Mouse (Mus musculus) thymus, adult 2 months (tissue): ENCODE measurements around the gene Eif3d. TPM values are rescaled to one million over a fixed set of nuclear protein-coding genes. Genes with fewer than 3 reads are reported as not detected.
A peak's percentile ranks its signal among the peaks of the same experiment; 100 is the strongest.

ENCODE experiments used
- DNase-seq: peaks from one replicate; pipeline ENCODE4 v3.0.0; 2021
- H3K27ac ChIP-seq: fragments of 200-500 bp; 2 replicates; pipeline ENCODE4 v1.5.1; 2012; ENCODE audit warnings: low read length, control low read depth; ENCODE audit not compliant: control insufficient read depth, insufficient read depth
- H3K27me3 ChIP-seq: fragments of 200-500 bp; 2 replicates; pipeline ENCODE4 v1.6.1; 2012; ENCODE audit warnings: mild to moderate bottlenecking, low read length, moderate library complexity, mixed read lengths; ENCODE audit not compliant: control insufficient read depth, insufficient read depth
- H3K36me3 ChIP-seq: fragments of 200-500 bp; 2 replicates; pipeline ENCODE4 v1.6.1; 2012; ENCODE audit warnings: mild to moderate bottlenecking, low read length, moderate library complexity; ENCODE audit not compliant: control insufficient read depth, insufficient read depth
- H3K4me1 ChIP-seq: fragments of 200-500 bp; replicated peaks from 2 replicates; pipeline ENCODE4 v1.6.1; 2012; ENCODE audit warnings: low read length; ENCODE audit not compliant: control insufficient read depth, insufficient read depth
- H3K4me3 ChIP-seq: fragments of 200-500 bp; 2 replicates; pipeline ENCODE4 v1.5.1; 2012; ENCODE audit warnings: mild to moderate bottlenecking, low read length, control low read depth, moderate library complexity; ENCODE audit not compliant: control insufficient read depth, insufficient read depth
- CTCF ChIP-seq: fragments of 200-500 bp; IDR thresholded peaks from 2 replicates; pipeline ENCODE4 v1.5.1; 2012; ENCODE audit warnings: mild to moderate bottlenecking, control low read depth, low read length, moderate library complexity, borderline replicate concordance; ENCODE audit not compliant: control insufficient read depth, poor library complexity, insufficient read depth; ENCODE audit errors: extremely low read depth
- POLR2A ChIP-seq: fragments of 200-500 bp; IDR thresholded peaks from 2 replicates; pipeline ENCODE4 v1.6.1; 2012; ENCODE audit warnings: mild to moderate bottlenecking, low read length, control low read depth, moderate library complexity; ENCODE audit not compliant: control insufficient read depth, poor library complexity, insufficient read depth; ENCODE audit errors: extremely low read depth
- WGBS: fragments of 180-500 bp; shearing (Covaris S2); methylation state at CpG from one replicate; pipeline ENCODE4 v1.1.7; 2018; 5-methylcytosine and 5-hydroxymethylcytosine counted together
- polyA plus RNA-seq: library from polyadenylated mRNA; depleted of rRNA; stranded (reverse); fragments of >200 nt; gene quantifications from 2 replicates; pipeline ENCODE4 v1.2.3, GENCODE M21; 2012

Gene Eif3d
- polyA plus RNA-seq, 1 experiment, result 198 TPM

DNA sequence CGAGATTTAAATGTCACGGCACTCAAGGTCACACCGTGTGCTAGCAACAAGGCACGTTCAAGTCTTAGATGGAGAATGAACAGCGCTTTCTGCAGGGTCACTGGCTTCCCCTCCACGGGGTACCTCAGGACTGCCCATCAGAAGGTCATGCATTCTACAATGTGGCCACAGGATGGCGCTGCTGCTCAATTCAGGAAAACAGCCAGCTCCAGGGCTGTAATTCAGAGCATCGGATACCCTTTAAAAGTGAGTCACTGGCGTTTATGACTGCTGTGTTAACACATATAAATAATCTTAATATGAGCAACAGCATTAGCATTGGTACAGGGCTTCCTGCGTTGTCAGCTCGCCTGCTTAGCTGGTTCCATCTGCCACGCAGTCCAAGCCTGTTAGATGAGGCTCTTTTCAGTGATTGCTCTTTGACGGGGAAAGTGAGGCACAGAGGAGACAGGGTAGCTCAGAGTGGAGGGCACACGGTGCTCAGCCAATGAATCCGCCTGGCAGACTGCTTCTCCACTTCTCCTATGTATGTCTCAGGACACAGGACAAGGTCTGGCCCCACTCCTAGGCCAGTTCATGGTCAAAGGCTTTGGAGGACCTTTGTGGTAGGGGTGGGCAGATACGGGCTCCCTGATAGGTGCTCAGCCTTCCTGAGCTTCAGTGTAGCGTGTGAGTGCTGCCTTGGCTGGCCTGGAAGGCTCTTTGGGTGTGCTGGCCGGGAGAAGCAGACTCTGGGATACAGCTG, 11.8 kb upstream of the Eif3d start:
- no peaks in the 10 kb centered on the region for H3K36me3 ChIP-seq
- H3K27ac ChIP-seq, result no peak overlapping the region
- WGBS, result 37% methylated on average over 18 of the region's 18 CpGs
- no peak overlapping the region for H3K4me3 ChIP-seq
- TF ChIP-seq CTCF, result peak; percentile 40; the same call in 1 of the 2 replicates
- TF ChIP-seq POLR2A, result no peak
- DNase-seq, result peak; percentile 36
- no peaks in the 10 kb centered on the region for H3K27me3 ChIP-seq
- no peaks in the 10 kb centered on the region for H3K4me1 ChIP-seq

DNA sequence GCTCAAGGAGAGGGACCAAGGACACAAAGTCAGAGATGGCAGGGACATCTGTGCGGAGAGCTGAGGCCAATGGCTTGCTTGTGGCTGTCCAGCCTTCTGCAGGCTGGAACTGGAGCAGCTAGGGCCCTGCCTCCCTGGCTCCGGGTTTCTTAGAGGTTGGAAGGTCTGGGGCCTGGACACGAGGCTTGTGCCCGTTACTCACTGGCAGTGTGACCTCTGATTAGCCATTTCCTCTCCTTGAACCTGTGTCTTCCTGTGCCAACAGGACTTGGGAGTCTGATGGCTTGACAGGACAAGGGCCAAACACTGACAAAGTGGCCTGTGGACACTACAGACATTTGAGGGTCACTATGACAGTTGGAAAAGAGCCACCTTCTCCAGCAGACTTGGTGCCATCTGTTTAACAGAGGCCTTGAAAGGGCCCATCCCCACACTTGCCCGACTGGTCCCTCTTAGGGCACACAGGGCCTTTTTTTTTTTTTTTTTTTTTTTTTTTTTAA, 10.6 kb upstream of the Eif3d start:
- Histone ChIP-seq H3K27me3 (no peaks in the 10 kb centered on the region), H3K27ac (no peak overlapping the region)
- no peak for TF ChIP-seq CTCF
- no peak for TF ChIP-seq POLR2A

DNA sequence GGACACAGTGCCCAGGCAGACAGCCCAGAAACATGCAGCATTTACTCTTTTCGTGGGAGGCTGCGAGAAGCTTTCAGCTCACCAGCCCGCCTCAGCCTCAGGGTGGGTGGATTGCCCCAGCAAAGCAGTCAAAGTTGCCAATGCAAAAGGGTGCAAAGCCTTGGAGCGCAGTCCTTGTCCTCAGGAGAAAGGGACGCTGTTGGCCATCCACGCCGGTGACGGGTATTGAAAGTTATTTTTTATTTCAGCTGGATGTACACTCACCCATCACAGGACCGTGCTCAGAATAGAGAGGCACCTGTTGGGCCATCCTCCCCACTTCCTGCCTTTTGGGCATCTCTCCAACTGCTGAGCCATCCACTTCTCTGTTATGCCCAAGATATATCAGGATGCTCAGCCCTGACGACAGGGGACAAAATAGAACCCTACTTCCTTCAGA, 8.8 kb upstream of the Eif3d start:
- Histone ChIP-seq H3K27me3 (no peaks in the 10 kb centered on the region), H3K36me3 (no peaks in the 10 kb centered on the region), H3K27ac (no peak overlapping the region), H3K4me1 (no peaks in the 10 kb centered on the region), H3K4me3 (no peak overlapping the region)
- no peak for TF ChIP-seq CTCF
- no peak for TF ChIP-seq POLR2A
- 66% methylated on average over 10 of the region's 10 CpGs for WGBS
- DNase-seq, result no peak

More for the DNA sequence above, 10.6 kb upstream of the Eif3d start:
- DNase-seq, result no peak
- Histone ChIP-seq H3K4me1 (no peaks in the 10 kb centered on the region), H3K36me3 (no peaks in the 10 kb centered on the region), H3K4me3 (no peak overlapping the region)
- WGBS, result 72% methylated on average over 5 of the region's 5 CpGs

DNA sequence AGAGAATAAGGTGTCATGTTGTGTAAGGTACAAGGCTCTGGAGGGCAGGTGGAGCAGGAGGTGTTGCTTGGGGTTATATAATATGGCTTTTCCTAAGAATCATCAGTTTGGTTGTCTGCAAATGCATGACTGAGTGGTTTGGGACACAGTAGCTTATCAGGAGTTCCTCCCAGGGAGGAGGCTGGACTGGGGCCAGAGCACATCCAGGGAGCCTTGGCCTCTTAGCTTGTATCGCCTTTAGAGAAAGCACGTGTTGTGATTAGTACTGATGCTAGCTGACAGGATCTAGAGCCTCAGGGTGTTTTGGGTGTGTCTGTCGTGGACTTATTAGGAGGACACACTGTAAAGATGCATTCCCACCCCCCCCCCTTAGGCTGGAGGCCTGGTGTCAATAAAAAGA, 7.0 kb upstream of the Eif3d start:
- Histone ChIP-seq H3K27ac (no peak overlapping the region), H3K36me3 (no peaks in the 10 kb centered on the region), H3K27me3 (no peaks in the 10 kb centered on the region), H3K4me3 (no peak overlapping the region), H3K4me1 (no peaks in the 10 kb centered on the region)
- TF ChIP-seq POLR2A, result no peak
- no peak for TF ChIP-seq CTCF
- 83% methylated on average over 3 of the region's 3 CpGs for WGBS
- no peak for DNase-seq

DNA sequence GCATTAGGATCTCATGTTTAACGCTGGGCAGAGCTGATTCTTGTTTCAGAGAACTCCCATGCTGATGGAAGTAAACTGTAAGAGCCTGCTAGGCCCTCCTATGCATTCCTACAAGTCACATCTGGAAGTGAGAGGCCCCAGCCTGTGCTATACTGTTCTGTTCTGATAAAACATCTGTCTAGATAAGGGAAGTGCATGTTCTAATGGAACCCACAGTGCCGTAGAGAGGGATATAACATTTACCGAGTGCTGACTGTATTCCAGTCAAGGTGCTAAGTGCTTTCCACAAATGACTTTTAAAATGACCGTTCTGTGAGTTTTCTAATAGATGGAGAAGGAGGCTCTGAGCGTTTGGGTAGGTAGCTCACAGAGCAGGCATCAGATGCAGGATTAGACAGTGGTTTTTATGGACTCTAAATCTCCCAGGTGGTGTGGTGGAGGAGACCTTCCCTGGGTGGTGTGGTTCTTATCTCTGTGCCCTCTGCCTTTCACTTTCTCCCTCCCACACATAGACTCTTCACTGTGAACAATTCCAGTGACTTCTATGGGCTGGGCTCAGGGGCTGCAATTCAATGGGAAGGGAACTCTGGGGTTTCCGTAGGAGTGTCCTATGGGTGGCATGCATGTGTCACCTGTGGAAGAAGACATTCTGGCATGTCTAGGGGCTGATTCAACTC, 3.7 kb upstream of the Eif3d start:
- WGBS, result 68% methylated on average over 6 of the region's 6 CpGs
- H3K36me3 ChIP-seq, result no peaks in the 10 kb centered on the region

GRCm38 (mm10) chr15:77969940-77970469, 608 bp downstream of the Eif3d start:
- Histone ChIP-seq H3K36me3 (peaks cover 33% of the 10 kb centered on the region), H3K4me3 (peak overlapping the region; percentile 86), H3K4me1 (peaks cover 9% of the 10 kb centered on the region), H3K27ac (no peak overlapping the region), H3K27me3 (no peaks in the 10 kb centered on the region)
- WGBS, result under 1% methylated on average over 15 of the region's 15 CpGs
- DNase-seq, result no peak
- no peak for TF ChIP-seq POLR2A
- TF ChIP-seq CTCF, result no peak

More for the DNA sequence above, 3.7 kb upstream of the Eif3d start:
- peaks cover 7% of the 10 kb centered on the region for H3K4me1 ChIP-seq
- TF ChIP-seq CTCF (no peak), POLR2A (no peak)
- no peak overlapping the region for H3K4me3 ChIP-seq
- no peaks in the 10 kb centered on the region for H3K27me3 ChIP-seq
- no peak overlapping the region for H3K27ac ChIP-seq
- DNase-seq, result no peak
